Mouse (Mus musculus): Measurements from ENCODE around the gene Calhm6. TPM values are rescaled to one million over a fixed set of nuclear protein-coding genes. Genes with fewer than 3 reads are reported as not detected.

Gene Calhm6
- 0.36 and 0.63 TPM in 2 replicates for polyA plus RNA-seq (2015; fragmentation: Nextera tagmentation; extraction: Ambion mirVana)

GRCm38 (mm10) chr10:34127392-34128378 is at the start of gene Calhm6:
Gene Calhm6 (minus strand): TSS chr10:34127984.
- peak within 1 kb of the TSS; percentile 61 for H3K9ac ChIP-seq
- H3K9me3 ChIP-seq = no peaks in the 10 kb centered on the region
- WGBS = 16% methylated on average over 44 of the region's 44 CpGs
- H3K4me3 ChIP-seq = peak within 1 kb of the TSS; percentile 57
- H3K4me2 ChIP-seq = peak within 1 kb of the TSS; percentile 83
- peak; percentile 92 for ATAC-seq (replicated peaks)
- peaks cover 5% of the 10 kb centered on the region; the same call in 1 of the 2 replicates for H3K4me1 ChIP-seq
- no peak within 1 kb of the TSS for H3K27ac ChIP-seq
- H3K36me3 ChIP-seq (replicated peaks) = no peaks in the 10 kb centered on the region
- no peaks in the 10 kb centered on the region for H3K27me3 ChIP-seq (replicated peaks)

DNA sequence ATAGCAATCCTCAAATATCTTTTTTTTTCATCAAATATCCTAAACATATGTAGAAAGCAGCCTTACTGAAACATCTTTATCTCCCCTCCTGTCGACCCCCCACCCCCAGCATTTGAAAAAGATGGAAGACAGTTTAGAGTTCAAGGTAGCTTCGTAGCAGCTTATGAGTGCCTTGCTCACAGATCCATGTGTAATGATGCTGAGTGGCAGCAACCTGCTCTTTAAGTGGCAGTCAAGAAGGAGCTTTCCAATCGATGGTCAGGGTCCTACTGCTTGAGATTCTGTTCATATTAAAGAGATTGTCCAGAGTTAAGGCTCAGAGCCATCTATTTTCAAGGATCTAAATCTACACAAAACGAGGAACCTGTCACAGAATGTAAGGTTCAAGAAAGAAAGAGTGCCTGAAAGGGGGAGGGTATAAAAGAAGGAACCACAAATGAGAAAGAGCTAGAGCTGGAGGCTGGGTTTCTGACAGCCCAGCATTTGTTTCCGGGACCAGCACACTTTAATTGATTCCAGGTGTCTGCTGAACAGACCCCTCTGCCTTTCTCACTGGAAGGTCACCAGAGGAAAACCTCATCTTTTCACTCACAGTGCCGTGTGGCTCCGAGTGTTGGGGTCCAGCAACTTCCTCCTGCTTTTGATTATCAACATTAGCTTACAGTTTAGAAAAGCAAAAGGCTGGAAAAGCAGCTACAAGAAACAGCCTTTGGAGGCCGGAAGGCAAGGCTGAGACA is 48.3 kb upstream of the Calhm6 start:
- no peak overlapping the region for H3K27ac ChIP-seq
- H3K9ac ChIP-seq = no peak overlapping the region

DNA sequence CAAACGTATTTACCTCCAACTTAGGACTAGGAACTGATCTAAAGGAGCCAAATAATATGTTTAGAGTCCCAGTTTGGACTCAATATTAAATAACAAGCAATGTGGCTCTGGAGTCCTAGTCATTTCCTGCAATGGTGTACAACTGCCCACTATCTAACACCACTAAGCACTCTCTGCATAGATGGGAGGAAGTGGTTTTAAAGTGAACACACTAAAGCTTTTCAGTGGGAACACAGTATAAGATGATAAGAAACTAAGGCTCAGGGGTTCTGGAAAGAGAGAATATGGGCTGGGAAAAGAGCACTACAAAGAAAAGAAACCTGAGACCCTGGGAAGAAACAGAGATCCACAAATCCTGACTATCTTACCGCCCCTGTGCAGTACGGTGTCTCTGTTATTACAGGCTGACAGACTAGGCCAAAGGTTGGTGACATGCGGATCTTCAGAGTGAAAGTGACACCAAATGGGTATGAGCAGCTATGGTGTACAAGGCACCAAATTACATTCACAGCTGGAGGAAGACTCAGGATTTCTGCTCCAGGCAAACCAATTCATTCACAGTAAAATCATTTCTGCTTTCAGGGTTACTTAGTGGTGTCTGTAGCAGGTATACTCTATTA is 45.0 kb upstream of the Calhm6 start:
- no peak overlapping the region for H3K4me3 ChIP-seq
- H3K4me1 ChIP-seq = no peaks in the 10 kb centered on the region
- H3K27ac ChIP-seq = no peak overlapping the region
- H3K4me2 ChIP-seq = no peak overlapping the region
- no peak for ATAC-seq (replicated peaks)
- no peaks in the 10 kb centered on the region for H3K9me3 ChIP-seq
- no peak overlapping the region for H3K9ac ChIP-seq
- H3K36me3 ChIP-seq (replicated peaks) = no peaks in the 10 kb centered on the region
- WGBS = 79% methylated on average over 4 of the region's 4 CpGs
- no peaks in the 10 kb centered on the region for H3K27me3 ChIP-seq (replicated peaks)

More for the DNA sequence above, 48.3 kb upstream of the Calhm6 start:
- H3K4me3 ChIP-seq = no peak overlapping the region
- H3K27me3 ChIP-seq (replicated peaks) = no peaks in the 10 kb centered on the region
- H3K9me3 ChIP-seq = no peaks in the 10 kb centered on the region
- no peaks in the 10 kb centered on the region for H3K36me3 ChIP-seq (replicated peaks)
- H3K4me1 ChIP-seq = no peaks in the 10 kb centered on the region
- H3K4me2 ChIP-seq = no peak overlapping the region
- ATAC-seq (replicated peaks) = no peak
- 66% methylated on average over 8 of the region's 8 CpGs for WGBS

DNA sequence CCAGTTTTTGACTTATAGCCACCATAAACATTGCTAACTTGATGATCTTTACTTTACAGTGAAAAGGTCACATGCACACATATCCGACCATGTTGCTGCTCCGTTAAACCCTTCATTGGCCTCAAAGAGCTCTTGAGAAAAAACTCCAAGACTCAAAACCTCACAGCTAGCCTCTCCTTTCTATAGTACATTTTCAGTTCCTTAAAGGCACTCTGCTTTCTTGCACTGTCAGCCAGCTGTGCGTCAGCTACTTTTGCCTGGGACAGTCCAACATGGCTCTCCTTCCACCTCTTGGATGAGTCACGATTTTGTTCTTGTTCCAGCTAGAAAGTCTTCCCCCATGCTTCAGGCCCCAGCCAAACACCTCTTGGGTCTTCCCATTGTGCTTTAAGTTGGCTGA is 43.9 kb upstream of the Calhm6 start:
- Histone ChIP-seq H3K36me3 (replicated peaks) (no peaks in the 10 kb centered on the region), H3K4me3 (no peak overlapping the region), H3K9me3 (no peaks in the 10 kb centered on the region), H3K27me3 (replicated peaks) (no peaks in the 10 kb centered on the region), H3K9ac (no peak overlapping the region), H3K4me2 (no peak overlapping the region), H3K4me1 (no peaks in the 10 kb centered on the region), H3K27ac (no peak overlapping the region)
- WGBS = 90% methylated on average over 4 of the region's 4 CpGs
- no peak for ATAC-seq (replicated peaks)

DNA sequence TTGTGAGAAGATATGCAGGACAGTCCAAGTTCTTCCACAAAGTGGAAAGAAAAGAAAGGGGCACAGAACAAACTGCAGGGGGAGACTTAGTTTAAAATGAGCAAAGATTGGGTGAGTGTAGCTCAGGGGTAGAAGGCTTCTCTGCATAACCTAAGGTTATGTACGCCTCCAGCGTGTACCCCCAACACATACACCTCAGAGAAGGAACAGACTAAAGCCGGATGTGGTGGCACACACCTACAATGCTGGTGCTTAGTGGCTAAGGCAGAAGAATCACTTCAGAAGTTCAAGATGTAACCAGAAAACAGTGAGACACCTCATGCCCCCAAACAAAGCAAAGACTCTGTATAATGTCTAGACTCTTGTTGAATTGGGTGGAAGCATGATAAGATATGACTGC is 43.4 kb upstream of the Calhm6 start:
- H3K4me3 ChIP-seq = no peak overlapping the region
- H3K27me3 ChIP-seq (replicated peaks) = no peaks in the 10 kb centered on the region
- H3K36me3 ChIP-seq (replicated peaks) = no peaks in the 10 kb centered on the region
- no peak for ATAC-seq (replicated peaks)
- H3K9ac ChIP-seq = no peak overlapping the region
- no peaks in the 10 kb centered on the region for H3K4me1 ChIP-seq
- H3K4me2 ChIP-seq = no peak overlapping the region
- H3K27ac ChIP-seq = no peak overlapping the region
- 93% methylated on average over 3 of the region's 3 CpGs for WGBS
- no peaks in the 10 kb centered on the region for H3K9me3 ChIP-seq

DNA sequence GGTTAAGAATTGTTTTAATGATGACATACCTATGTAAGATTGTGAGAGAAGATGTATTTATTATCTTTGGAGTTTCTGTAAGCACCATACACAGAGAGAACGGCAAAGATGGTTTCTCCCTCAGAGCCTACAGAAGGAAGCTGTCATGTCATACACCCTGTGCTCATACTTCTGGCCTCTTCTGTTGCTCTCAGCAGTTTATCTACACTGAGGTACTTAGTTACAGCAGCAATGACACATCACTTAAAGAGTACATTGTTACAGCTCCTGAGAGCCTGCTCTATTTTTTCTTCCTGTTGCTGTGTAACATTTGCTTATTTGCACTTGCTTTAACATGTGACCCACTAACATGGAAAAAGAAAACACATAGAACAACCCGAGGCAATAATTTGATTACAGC is 39.2 kb upstream of the Calhm6 start:
- Histone ChIP-seq H3K4me3 (no peak overlapping the region), H3K9me3 (no peaks in the 10 kb centered on the region), H3K4me1 (no peaks in the 10 kb centered on the region), H3K27me3 (replicated peaks) (no peaks in the 10 kb centered on the region), H3K9ac (no peak overlapping the region), H3K4me2 (no peak overlapping the region), H3K36me3 (replicated peaks) (no peaks in the 10 kb centered on the region), H3K27ac (no peak overlapping the region)
- no peak for ATAC-seq (replicated peaks)
- WGBS = 88% methylated on average over 2 of the region's 2 CpGs

GRCm38 (mm10) chr10:34155796-34156554 is 28.2 kb upstream of the Calhm6 start:
- no peak overlapping the region for H3K9ac ChIP-seq
- no peaks in the 10 kb centered on the region for H3K4me1 ChIP-seq
- H3K27ac ChIP-seq = no peak overlapping the region
- no peak for ATAC-seq (replicated peaks)
- H3K4me3 ChIP-seq = no peak overlapping the region
- H3K9me3 ChIP-seq = no peaks in the 10 kb centered on the region
- 85% methylated on average over 12 of the region's 12 CpGs for WGBS
- H3K4me2 ChIP-seq = no peak overlapping the region
- no peaks in the 10 kb centered on the region for H3K36me3 ChIP-seq (replicated peaks)
- no peaks in the 10 kb centered on the region for H3K27me3 ChIP-seq (replicated peaks)

DNA sequence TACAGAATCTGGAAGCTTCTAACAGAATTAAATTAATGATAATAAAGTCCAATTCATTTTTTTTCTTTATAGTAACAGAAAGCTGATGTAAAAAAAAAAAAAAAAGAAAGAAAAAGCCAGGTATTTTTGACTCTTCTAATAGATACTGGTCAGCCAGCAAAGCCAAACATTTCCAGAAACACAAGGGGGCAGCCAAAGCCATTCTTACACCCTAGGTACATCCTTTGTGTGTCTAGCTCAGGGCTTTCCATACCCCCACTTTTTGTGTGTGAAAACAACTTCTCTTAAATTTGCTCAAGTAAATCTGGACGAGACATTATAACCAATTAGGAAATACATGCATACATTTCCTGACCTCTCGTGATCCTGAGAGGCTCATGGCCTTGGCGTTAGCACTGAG is 24.0 kb upstream of the Calhm6 start:
- no peaks in the 10 kb centered on the region for H3K27me3 ChIP-seq (replicated peaks)
- H3K27ac ChIP-seq = no peak overlapping the region
- H3K4me3 ChIP-seq = no peak overlapping the region
- no peaks in the 10 kb centered on the region for H3K36me3 ChIP-seq (replicated peaks)
- 89% methylated on average over 3 of the region's 3 CpGs for WGBS
- no peaks in the 10 kb centered on the region for H3K9me3 ChIP-seq
- no peak overlapping the region for H3K4me2 ChIP-seq
- no peak for ATAC-seq (replicated peaks)
- H3K9ac ChIP-seq = no peak overlapping the region
- no peaks in the 10 kb centered on the region for H3K4me1 ChIP-seq

DNA sequence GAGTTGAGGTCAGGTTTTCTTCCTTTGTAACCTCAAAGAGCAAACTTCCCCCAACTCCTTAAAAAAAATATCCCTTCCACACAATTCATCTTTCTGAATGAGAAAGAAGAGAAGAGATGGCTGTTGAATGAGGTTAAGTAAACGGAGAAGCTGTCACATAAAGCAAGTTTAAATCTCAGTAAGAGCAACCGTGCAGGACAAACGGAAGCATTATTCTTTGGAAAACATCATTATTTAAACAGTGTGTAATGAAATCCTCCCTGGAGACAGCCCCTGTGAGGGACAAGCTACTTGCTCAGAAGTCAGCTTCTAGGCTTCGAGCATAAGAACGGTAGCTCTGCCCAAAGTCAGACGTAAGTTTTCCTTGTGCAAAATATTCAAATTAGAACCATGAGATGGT is 22.7 kb upstream of the Calhm6 start:
- Histone ChIP-seq H3K4me3 (no peak overlapping the region), H3K9ac (no peak overlapping the region), H3K9me3 (no peaks in the 10 kb centered on the region), H3K27me3 (replicated peaks) (no peaks in the 10 kb centered on the region), H3K4me2 (no peak overlapping the region), H3K4me1 (no peaks in the 10 kb centered on the region), H3K27ac (no peak overlapping the region), H3K36me3 (replicated peaks) (no peaks in the 10 kb centered on the region)
- no peak for ATAC-seq (replicated peaks)
- WGBS = 51% methylated on average over 6 of the region's 6 CpGs

DNA sequence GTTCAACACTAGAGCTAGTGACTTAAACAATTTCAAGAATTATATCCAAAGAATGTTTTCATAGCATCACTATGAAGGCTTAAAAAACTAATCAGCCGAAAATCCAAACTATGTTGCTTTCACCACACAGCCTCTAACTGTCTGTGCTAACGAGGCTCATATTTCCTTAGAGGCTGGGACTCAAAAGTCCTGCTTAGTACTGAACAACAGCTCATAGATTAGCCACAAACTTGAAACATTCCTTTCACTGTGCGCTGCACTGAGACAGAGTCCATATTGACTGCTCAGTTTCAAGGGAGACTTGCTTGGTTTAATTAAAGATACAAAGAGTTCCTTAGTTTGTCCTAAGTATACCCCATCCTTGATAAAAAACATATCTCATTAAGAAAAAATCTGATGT is 22.0 kb upstream of the Calhm6 start:
- no peak for ATAC-seq (replicated peaks)

GRCm38 (mm10) chr10:34141693-34142092 is 13.9 kb upstream of the Calhm6 start:
- Histone ChIP-seq H3K36me3 (replicated peaks) (no peaks in the 10 kb centered on the region), H3K27ac (no peak overlapping the region), H3K9me3 (no peaks in the 10 kb centered on the region), H3K9ac (no peak overlapping the region), H3K4me3 (no peak overlapping the region), H3K4me1 (no peaks in the 10 kb centered on the region), H3K4me2 (no peak overlapping the region), H3K27me3 (replicated peaks) (no peaks in the 10 kb centered on the region)
- WGBS = 97% methylated on average over 2 of the region's 2 CpGs
- no peak for ATAC-seq (replicated peaks)

More for the DNA sequence above, 22.0 kb upstream of the Calhm6 start:
- Histone ChIP-seq H3K9me3 (no peaks in the 10 kb centered on the region), H3K27ac (no peak overlapping the region), H3K36me3 (replicated peaks) (no peaks in the 10 kb centered on the region), H3K4me1 (no peaks in the 10 kb centered on the region), H3K9ac (no peak overlapping the region), H3K4me2 (no peak overlapping the region), H3K4me3 (no peak overlapping the region), H3K27me3 (replicated peaks) (no peaks in the 10 kb centered on the region)
- WGBS = 79% methylated on average over 3 of the region's 3 CpGs

GRCm38 (mm10) chr10:34139768-34140167 is 12.0 kb upstream of the Calhm6 start:
- WGBS = 72% methylated on average over 4 of the region's 4 CpGs

More at GRCm38 (mm10) chr10:34139768-34140167, 12.0 kb upstream of the Calhm6 start:
- Histone ChIP-seq H3K4me3 (no peak overlapping the region), H3K27ac (no peak overlapping the region), H3K27me3 (replicated peaks) (no peaks in the 10 kb centered on the region), H3K36me3 (replicated peaks) (no peaks in the 10 kb centered on the region), H3K4me2 (no peak overlapping the region), H3K4me1 (no peaks in the 10 kb centered on the region), H3K9ac (no peak overlapping the region), H3K9me3 (no peaks in the 10 kb centered on the region)
- no peak for ATAC-seq (replicated peaks)
